Mouse (Mus musculus): ENCODE results near the gene Cenpi.

Gene Cenpi

GRCm38 (mm10) chrX:134365421-134365820, 57.5 kb downstream of the Cenpi start:
- no peak for DNase-seq (ENCODE audit: low spot score)

- no peak for DNase-seq (ENCODE audit: low spot score)
Observed at GRCm38 (mm10) chrX:134366547-134366946, 58.7 kb downstream of the Cenpi start.

GRCm38 (mm10) chrX:134371279-134371678, 63.4 kb downstream of the Cenpi start:
- DNase-seq (ENCODE audit: low spot score) = peak; percentile 10

GRCm38 (mm10) chrX:134374190-134374589, 66.3 kb downstream of the Cenpi start:
- no peak for DNase-seq (ENCODE audit: low spot score)

GRCm38 (mm10) chrX:134384896-134385295, 77.0 kb downstream of the Cenpi start:
- no peak for DNase-seq (ENCODE audit: low spot score)

- no peak for DNase-seq (ENCODE audit: low spot score)
Observed at GRCm38 (mm10) chrX:134398972-134399371, 91.1 kb downstream of the Cenpi start.

- DNase-seq (ENCODE audit: low spot score) = no peak
Observed at GRCm38 (mm10) chrX:134403863-134404583, 96.1 kb downstream of the Cenpi start, which contains the start of gene Drp2. Drp2 (plus strand) TSS chrX:134404551.

- DNase-seq (ENCODE audit: low spot score) = no peak
Observed at GRCm38 (mm10) chrX:134404584-134404955, 96.7 kb downstream of the Cenpi start.

GRCm38 (mm10) chrX:134409354-134409900, 101.5 kb downstream of the Cenpi start:
- no peak for DNase-seq (ENCODE audit: low spot score)

- DNase-seq (ENCODE audit: low spot score) = no peak
Observed at GRCm38 (mm10) chrX:134412096-134412495, 104.2 kb downstream of the Cenpi start.
